Mouse (Mus musculus) bone marrow, adult 2 months (tissue): Measurements from ENCODE around the gene Phf23. TPM values are rescaled to one million over a fixed set of nuclear protein-coding genes. Genes with fewer than 3 reads are reported as not detected.

Experiments
- H3K27ac ChIP-seq: fragments of 200-500 bp; 2 replicates; pipeline ENCODE4 v1.5.1; 2012; ENCODE audit warnings: low read depth, mild to moderate bottlenecking, control low read depth, inconsistent platforms, low read length; ENCODE audit not compliant: control insufficient read depth, poor library complexity, insufficient read depth
- H3K4me1 ChIP-seq: fragments of 200-500 bp; 2 replicates; pipeline ENCODE4 v1.6.1; 2011; ENCODE audit warnings: low read length; ENCODE audit not compliant: control insufficient read depth, insufficient read depth
- H3K4me3 ChIP-seq: fragments of 200-500 bp; replicated peaks from 2 replicates; pipeline ENCODE3; 2011; ENCODE audit warnings: mild to moderate bottlenecking, low read depth, low read length, control low read depth; ENCODE audit not compliant: control insufficient read depth
- CTCF ChIP-seq: fragments of 200-500 bp; IDR thresholded peaks from 2 replicates; pipeline ENCODE4 v1.5.1; 2011; ENCODE audit warnings: low read length, control low read depth; ENCODE audit not compliant: control insufficient read depth, insufficient read depth
- POLR2A ChIP-seq: fragments of 200-500 bp; IDR thresholded peaks from 2 replicates; pipeline ENCODE4 v1.6.1; 2011; ENCODE audit warnings: low read depth, mild to moderate bottlenecking, control low read depth, low read length, borderline replicate concordance; ENCODE audit not compliant: control insufficient read depth
- WGBS: fragments of 180-500 bp; shearing (Covaris S2); methylation state at CpG from one replicate; pipeline ENCODE4 v1.1.7; 2018; 5-methylcytosine and 5-hydroxymethylcytosine counted together
- polyA plus RNA-seq: library from polyadenylated mRNA; stranded (reverse); fragments of >200 nt; gene quantifications from 2 replicates; pipeline ENCODE4 v1.2.4, GENCODE M21; 2011; ENCODE audit warnings: low replicate concordance; ENCODE audit not compliant: missing spikeins, insufficient read depth, insufficient read length

The Phf23 gene
- polyA plus RNA-seq, 1 experiment = 72.4 TPM

DNA sequence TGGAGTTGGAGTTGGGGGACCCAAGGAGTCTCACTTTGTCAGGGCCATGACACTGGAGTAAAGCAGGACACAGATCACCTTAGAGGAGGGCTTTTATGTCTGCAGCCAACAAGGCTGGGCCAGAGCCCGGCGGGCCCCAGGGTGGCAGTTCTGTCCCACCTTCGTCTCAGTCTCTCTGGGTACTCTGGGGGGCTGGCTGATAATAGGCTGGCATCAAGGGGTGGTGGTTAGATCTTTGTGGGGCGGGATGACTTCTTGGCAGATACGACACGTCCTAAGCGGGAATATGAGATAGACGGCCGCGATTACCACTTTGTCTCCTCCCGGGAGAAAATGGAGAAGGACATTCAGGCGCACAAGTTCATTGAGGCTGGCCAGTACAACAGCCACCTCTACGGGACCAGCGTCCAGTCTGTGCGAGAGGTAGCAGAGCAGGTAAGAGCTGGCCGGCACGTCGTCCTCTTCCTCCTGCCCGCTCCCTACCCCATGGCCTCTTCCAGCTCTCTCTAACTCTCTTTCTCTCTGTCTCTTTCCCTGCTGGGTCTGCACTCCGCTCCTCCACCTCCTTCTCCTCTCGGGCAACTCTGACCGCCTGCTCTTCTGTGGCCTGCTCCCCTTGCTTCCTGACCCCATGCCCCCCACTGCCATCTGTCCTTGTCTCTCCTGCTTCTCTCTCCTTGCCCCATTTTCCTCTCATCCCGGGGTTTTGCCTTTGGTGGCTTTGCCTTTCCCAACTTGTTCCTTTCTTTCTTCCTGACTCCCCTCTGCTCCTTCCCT lies 46.9 kb downstream of the Phf23 start:
- Histone ChIP-seq H3K27ac (no peak overlapping the region), H3K4me1 (no peaks in the 10 kb centered on the region), H3K4me3 (no peak overlapping the region)
- WGBS = 90% methylated on average over 23 of the region's 23 CpGs
- TF ChIP-seq POLR2A (no peak), CTCF (no peak)

DNA sequence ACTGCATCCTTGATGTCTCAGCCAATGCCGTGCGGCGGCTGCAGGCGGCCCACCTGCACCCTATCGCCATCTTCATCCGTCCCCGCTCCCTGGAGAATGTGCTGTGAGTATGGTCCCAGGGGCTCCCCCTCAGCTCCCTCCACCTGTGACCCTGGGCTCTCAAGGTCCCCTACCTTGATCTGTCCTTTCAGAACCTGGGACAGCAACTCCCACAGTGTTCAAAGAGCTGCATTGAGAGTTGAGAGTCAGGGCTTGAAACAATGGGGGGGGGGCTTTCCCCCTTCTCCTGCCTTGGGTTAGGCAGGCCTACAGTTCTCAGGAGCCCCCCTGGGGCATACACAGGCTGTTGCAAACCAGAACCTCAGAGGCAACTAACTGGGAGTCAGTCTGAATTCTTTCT lies 48.1 kb downstream of the Phf23 start:
- 91% methylated on average over 7 of the region's 7 CpGs for WGBS
- H3K4me1 ChIP-seq = no peaks in the 10 kb centered on the region
- no peak overlapping the region for H3K4me3 ChIP-seq
- TF ChIP-seq CTCF (no peak), POLR2A (no peak)
- H3K27ac ChIP-seq = no peak overlapping the region

GRCm38 (mm10) chr11:70045435-70045834 lies 49.9 kb downstream of the Phf23 start:
- H3K4me1 ChIP-seq = no peaks in the 10 kb centered on the region
- no peak overlapping the region for H3K4me3 ChIP-seq
- H3K27ac ChIP-seq = no peak overlapping the region; the same call in 1 of the 2 replicates
- WGBS = 69% methylated on average over 9 of the region's 9 CpGs
- TF ChIP-seq POLR2A (no peak), CTCF (no peak)

- TF ChIP-seq CTCF = no peak
- TF ChIP-seq POLR2A = no peak
- WGBS = 80% methylated on average over 6 of the region's 6 CpGs
Measured at GRCm38 (mm10) chr11:70049366-70049765, 53.8 kb downstream of the Phf23 start.

More at GRCm38 (mm10) chr11:70049366-70049765, 53.8 kb downstream of the Phf23 start:
- H3K27ac ChIP-seq = no peak overlapping the region
- H3K4me3 ChIP-seq = no peak overlapping the region
- H3K4me1 ChIP-seq = no peaks in the 10 kb centered on the region

Other genes with a start within 250 kb of the Phf23 start
- gene Polr2a, start 237.1 kb upstream of the Phf23 start, polyA plus RNA-seq = 28.8 and 49.2 TPM in 2 replicates
- not detected in 2 replicates for gene Slc35g3, start 233.8 kb upstream of the Phf23 start, polyA plus RNA-seq
- 8.4 and 13.8 TPM in 2 replicates for gene Zbtb4, start 229.9 kb upstream of the Phf23 start, polyA plus RNA-seq
- 1.8 and 3.5 TPM in 2 replicates for gene Chrnb1, start 199.8 kb upstream of the Phf23 start, polyA plus RNA-seq
- 0.32 and 1.00 TPM in 2 replicates for gene Fgf11, start 193.9 kb upstream of the Phf23 start, polyA plus RNA-seq
- gene Tmem102, start 190.2 kb upstream of the Phf23 start, polyA plus RNA-seq = not detected in 2 replicates
- gene Gm39566, start 180.5 kb upstream of the Phf23 start, polyA plus RNA-seq = not detected in 2 replicates
- not detected in 2 replicates for gene Spem2, start 177.3 kb upstream of the Phf23 start, polyA plus RNA-seq
- gene Spem1, start 173.6 kb upstream of the Phf23 start, polyA plus RNA-seq = not detected in 2 replicates
- 5.3 and 6.0 TPM in 2 replicates for gene Nlgn2, start 158.0 kb upstream of the Phf23 start, polyA plus RNA-seq
- 180 and 202 TPM in 2 replicates for gene Tmem256, start 157.3 kb upstream of the Phf23 start, polyA plus RNA-seq
- gene Plscr3, start 149.4 kb upstream of the Phf23 start, polyA plus RNA-seq = 38.3 and 50.9 TPM in 2 replicates
- gene Tnk1, start 137.0 kb upstream of the Phf23 start, polyA plus RNA-seq = 2.9 and 5.4 TPM in 2 replicates
- gene Tmem95, start 117.8 kb upstream of the Phf23 start, polyA plus RNA-seq = not detected in 2 replicates
- 1.8 and 3.6 TPM in 2 replicates for gene Kctd11, start 114.4 kb upstream of the Phf23 start, polyA plus RNA-seq
- 63.5 and 179 TPM in 2 replicates for gene Acap1, start 100.2 kb upstream of the Phf23 start, polyA plus RNA-seq
- 2.7 and 5.6 TPM in 2 replicates for gene 2810408A11Rik, start 94.8 kb upstream of the Phf23 start, polyA plus RNA-seq
- gene Neurl4, start 94.7 kb upstream of the Phf23 start, polyA plus RNA-seq = 25.7 and 38.2 TPM in 2 replicates
- 120 and 203 TPM in 2 replicates for gene Gps2, start 81.9 kb upstream of the Phf23 start, polyA plus RNA-seq
- gene Eif5a, start 73.8 kb upstream of the Phf23 start, polyA plus RNA-seq = 378 and 387 TPM in 2 replicates
- gene Ybx2, start 60.0 kb upstream of the Phf23 start, polyA plus RNA-seq = 1.2 and 1.5 TPM in 2 replicates
- 24.5 and 32.2 TPM in 2 replicates for gene Slc2a4, start 47.6 kb upstream of the Phf23 start, polyA plus RNA-seq
- gene Cldn7, start 31.0 kb upstream of the Phf23 start, polyA plus RNA-seq = not detected in 2 replicates
- 42.5 and 60.6 TPM in 2 replicates for gene Ctdnep1, start 14.6 kb upstream of the Phf23 start, polyA plus RNA-seq
- gene Elp5, start 13.3 kb upstream of the Phf23 start, polyA plus RNA-seq = 27.2 and 50.6 TPM in 2 replicates
- gene Gabarap, start 4.6 kb upstream of the Phf23 start, polyA plus RNA-seq = 204 and 443 TPM in 2 replicates
- gene Dvl2, start 4.8 kb downstream of the Phf23 start, polyA plus RNA-seq = 4.4 and 12.8 TPM in 2 replicates
- 26.3 and 28.9 TPM in 2 replicates for gene Acadvl, start 19.6 kb downstream of the Phf23 start, polyA plus RNA-seq
- gene Dlg4, start 21.2 kb downstream of the Phf23 start, polyA plus RNA-seq = 5.4 and 19.4 TPM in 2 replicates
- gene Asgr1, start 58.3 kb downstream of the Phf23 start, polyA plus RNA-seq = 1.4 and 3.5 TPM in 2 replicates
- gene Asgr2, start 96.9 kb downstream of the Phf23 start, polyA plus RNA-seq = 1.2 and 5.1 TPM in 2 replicates
- 2.3 and 3.8 TPM in 2 replicates for gene Mgl2, start 134.6 kb downstream of the Phf23 start, polyA plus RNA-seq
- 6.4 and 15.1 TPM in 2 replicates for gene Clec10a, start 160.4 kb downstream of the Phf23 start, polyA plus RNA-seq
- 1.9 and 2.4 TPM in 2 replicates for gene Slc16a11, start 217.0 kb downstream of the Phf23 start, polyA plus RNA-seq
- 0.60 and 1.7 TPM in 2 replicates for gene Slc16a13, start 225.3 kb downstream of the Phf23 start, polyA plus RNA-seq
- 1.4 and 2.2 TPM in 2 replicates for gene Bcl6b, start 234.0 kb downstream of the Phf23 start, polyA plus RNA-seq
- gene 0610010K14Rik, start 242.1 kb downstream of the Phf23 start, polyA plus RNA-seq = 67.2 and 107 TPM in 2 replicates
- gene Gm21988, start 244.1 kb downstream of the Phf23 start, polyA plus RNA-seq = 4.8 TPM in 1 of 2 replicates, not detected in the other
- gene Rnasek, start 244.1 kb downstream of the Phf23 start, polyA plus RNA-seq = 116 and 167 TPM in 2 replicates